Mouse (Mus musculus) megakaryocyte, embryonic 14.5 days (primary cell): ENCODE data around the gene 5031439G07Rik.

Experiments used
- FLI1 ChIP-seq: IDR thresholded peaks from 2 replicates; pipeline ENCODE4 v1.6.1; 2012; ENCODE audit warnings: low read length, inconsistent platforms, mixed read lengths
- GATA1 ChIP-seq: IDR thresholded peaks from 3 replicates; pipeline ENCODE4 v1.6.1; 2012; ENCODE audit warnings: mixed read lengths, low read length, inconsistent platforms, borderline replicate concordance

GRCm38 (mm10) chr15:84932351-84932750 is 56.0 kb downstream of the 5031439G07Rik start:
- TF ChIP-seq GATA1 (no peak), FLI1 (no peak)
